Mouse (Mus musculus) liver, embryonic 16.5 days (tissue): Measurements from ENCODE around the gene Slc35a3. TPM values are rescaled to one million over a fixed set of nuclear protein-coding genes. Genes with fewer than 3 reads are reported as not detected.

Experiments used
- ATAC-seq: fragments of 200-750 bp; cut with Nextera tagmentation; 2 replicates; pipeline ENCODE4 v1.8.0; 2017; ENCODE audit warnings: low read depth, mild to moderate bottlenecking, moderate number of reproducible peaks, moderate library complexity
- H3K27ac ChIP-seq: fragments of 300-500 bp; sonication (generic); 2 replicates; pipeline ENCODE4 v1.5.1; 2014; ENCODE audit warnings: mild to moderate bottlenecking, low read length
- H3K27me3 ChIP-seq: fragments of 300-500 bp; sonication (generic); 2 replicates; pipeline ENCODE4 v1.6.1; 2014; ENCODE audit warnings: low read depth, low read length, mixed read lengths; ENCODE audit not compliant: control insufficient read depth, insufficient read depth
- H3K36me3 ChIP-seq: fragments of 300-500 bp; sonication (generic); 2 replicates; pipeline ENCODE4 v1.6.1; 2014; ENCODE audit warnings: mild to moderate bottlenecking; ENCODE audit not compliant: control insufficient read depth, insufficient read depth
- H3K4me1 ChIP-seq: fragments of 300-500 bp; sonication (generic); 2 replicates; pipeline ENCODE4 v1.6.1; 2014; ENCODE audit warnings: low read depth, low read length, mixed read lengths; ENCODE audit not compliant: control insufficient read depth
- H3K4me2 ChIP-seq: fragments of 300-500 bp; sonication (generic); 2 replicates; pipeline ENCODE4 v1.6.1; 2014; ENCODE audit warnings: low read depth, low read length, mixed read lengths
- H3K4me3 ChIP-seq: fragments of 300-500 bp; sonication (generic); 2 replicates; pipeline ENCODE4 v1.5.1; 2014; ENCODE audit warnings: low read depth, mild to moderate bottlenecking, low read length
- H3K9ac ChIP-seq: fragments of 300-500 bp; sonication (generic); 2 replicates; pipeline ENCODE4 v1.6.1; 2014; ENCODE audit warnings: low read depth, low read length
- H3K9me3 ChIP-seq: fragments of 300-500 bp; sonication (generic); replicated peaks from 2 replicates; pipeline ENCODE4 v1.6.1; 2016; ENCODE audit warnings: low read length; ENCODE audit not compliant: control insufficient read depth
- WGBS: fragments of 180-500 bp; shearing (Covaris S2); extraction: QIAGEN DNeasy Blood & Tissue Kit; methylation state at CpG from one replicate; pipeline ENCODE4 v1.1.7; 2014; ENCODE audit not compliant: insufficient replicate concordance; 5-methylcytosine and 5-hydroxymethylcytosine counted together
- polyA plus RNA-seq: library from polyadenylated mRNA; unstranded; fragments of >200 nt; fragmentation: Nextera tagmentation; extraction: Ambion mirVana; gene quantifications from 2 replicates; pipeline ENCODE4 v1.2.1, GENCODE M21; 2015

Gene Slc35a3
- polyA plus RNA-seq, 1 experiment from 2014 or later = 7.0 TPM

- ATAC-seq = no peak
- Histone ChIP-seq H3K9ac (no peak overlapping the region), H3K4me2 (no peak overlapping the region), H3K36me3 (no peaks in the 10 kb centered on the region), H3K4me1 (no peaks in the 10 kb centered on the region), H3K27me3 (no peaks in the 10 kb centered on the region), H3K27ac (no peak overlapping the region), H3K9me3 (no peaks in the 10 kb centered on the region), H3K4me3 (no peak overlapping the region)
- 52% methylated on average over 2 of the region's 2 CpGs for WGBS
These were observed 17.0 kb upstream of the Slc35a3 start for GRCm38 (mm10) chr3:116729483-116730174.

- WGBS = 43% methylated on average over 9 of the region's 9 CpGs
- Histone ChIP-seq H3K27ac (no peak overlapping the region), H3K4me3 (no peak overlapping the region), H3K4me2 (no peak overlapping the region), H3K9ac (no peak overlapping the region), H3K36me3 (no peaks in the 10 kb centered on the region), H3K9me3 (no peaks in the 10 kb centered on the region), H3K27me3 (no peaks in the 10 kb centered on the region), H3K4me1 (no peaks in the 10 kb centered on the region)
- ATAC-seq = no peak
These were observed 14.2 kb upstream of the Slc35a3 start for GRCm38 (mm10) chr3:116726807-116727206.

- Histone ChIP-seq H3K4me2 (no peak overlapping the region), H3K4me3 (no peak overlapping the region), H3K9ac (no peak overlapping the region), H3K36me3 (no peaks in the 10 kb centered on the region), H3K4me1 (no peaks in the 10 kb centered on the region), H3K9me3 (no peaks in the 10 kb centered on the region), H3K27ac (no peak overlapping the region), H3K27me3 (no peaks in the 10 kb centered on the region)
- WGBS = 65% methylated on average over 10 of the region's 10 CpGs
- ATAC-seq = no peak
These were observed 11.2 kb upstream of the Slc35a3 start for GRCm38 (mm10) chr3:116723496-116724481.

- Histone ChIP-seq H3K27ac (no peak overlapping the region), H3K36me3 (no peaks in the 10 kb centered on the region), H3K9ac (no peak overlapping the region), H3K4me3 (no peak overlapping the region), H3K9me3 (no peaks in the 10 kb centered on the region), H3K27me3 (no peaks in the 10 kb centered on the region), H3K4me1 (no peaks in the 10 kb centered on the region), H3K4me2 (no peak overlapping the region)
- 59% methylated on average over 4 of the region's 4 CpGs for WGBS
- ATAC-seq = no peak
These were observed 10.3 kb upstream of the Slc35a3 start for GRCm38 (mm10) chr3:116722980-116723379.

GRCm38 (mm10) chr3:116718951-116719350, 6.3 kb upstream of the Slc35a3 start:
- Histone ChIP-seq H3K4me3 (no peak overlapping the region), H3K4me1 (no peaks in the 10 kb centered on the region), H3K36me3 (no peaks in the 10 kb centered on the region), H3K9ac (no peak overlapping the region), H3K27ac (no peak overlapping the region), H3K9me3 (no peaks in the 10 kb centered on the region), H3K27me3 (no peaks in the 10 kb centered on the region), H3K4me2 (no peak overlapping the region)
- 54% methylated on average over 3 of the region's 3 CpGs for WGBS
- no peak for ATAC-seq

- H3K9ac ChIP-seq = peak overlapping the region; percentile 100; the same call in 1 of the 2 replicates
- peak overlapping the region; percentile 91 for H3K4me2 ChIP-seq
- H3K27ac ChIP-seq = no peak overlapping the region
- H3K4me1 ChIP-seq = peaks cover 21% of the 10 kb centered on the region
- H3K4me3 ChIP-seq = peak overlapping the region; percentile 100
- no peaks in the 10 kb centered on the region for H3K9me3 ChIP-seq
- no peaks in the 10 kb centered on the region for H3K27me3 ChIP-seq
- WGBS = 28% methylated on average over 5 of the region's 5 CpGs
- H3K36me3 ChIP-seq = no peaks in the 10 kb centered on the region
- ATAC-seq = no peak
These were observed 400 bp upstream of the Slc35a3 start for GRCm38 (mm10) chr3:116713031-116713430.

- Histone ChIP-seq H3K4me3 (peak overlapping the region; percentile 100), H3K27ac (peak overlapping the region; percentile 93), H3K4me1 (peaks cover 21% of the 10 kb centered on the region), H3K9me3 (no peaks in the 10 kb centered on the region), H3K9ac (peak overlapping the region; percentile 100), H3K36me3 (no peaks in the 10 kb centered on the region), H3K4me2 (peak overlapping the region; percentile 91), H3K27me3 (no peaks in the 10 kb centered on the region)
- ATAC-seq = peak; percentile 94
- WGBS = under 1% methylated on average over 85 of the region's 85 CpGs
These were observed 801 bp downstream of the Slc35a3 start for GRCm38 (mm10) chr3:116711624-116712435.

- Histone ChIP-seq H3K4me3 (peak overlapping the region; percentile 100), H3K27me3 (no peaks in the 10 kb centered on the region), H3K36me3 (no peaks in the 10 kb centered on the region), H3K4me2 (peak overlapping the region; percentile 91), H3K9ac (peak overlapping the region; percentile 100), H3K9me3 (no peaks in the 10 kb centered on the region), H3K27ac (peak overlapping the region; percentile 25), H3K4me1 (peaks cover 21% of the 10 kb centered on the region)
- ATAC-seq = peak; percentile 35; the same call in 1 of the 2 replicates
- WGBS = 23% methylated on average over 9 of the region's 9 CpGs
These were observed 1.7 kb downstream of the Slc35a3 start for GRCm38 (mm10) chr3:116710941-116711340.
